Mouse (Mus musculus): ENCODE results near the gene Gm21969. TPM values are rescaled to one million over a fixed set of nuclear protein-coding genes. Genes with fewer than 3 reads are reported as not detected.

Gene Gm21969
- polyA plus RNA-seq, 1 experiment, result 0.03 TPM

- TF ChIP-seq GATA1 (IDR thresholded peaks at IDR 0.05; ENCODE audit: low read length), result no peak
Measured at GRCm38 (mm10) chr4:139643972-139644371, 41.0 kb downstream of the Gm21969 start.

- no peak for TF ChIP-seq GATA1 (IDR thresholded peaks at IDR 0.05; ENCODE audit: low read length)
Measured at GRCm38 (mm10) chr4:139646916-139647315, 43.9 kb downstream of the Gm21969 start.

GRCm38 (mm10) chr4:139650086-139650743 is 47.2 kb downstream of the Gm21969 start:
- TF ChIP-seq GATA1 (IDR thresholded peaks at IDR 0.05; ENCODE audit: low read length), result no peak

GRCm38 (mm10) chr4:139650907-139651306 is 47.9 kb downstream of the Gm21969 start:
- TF ChIP-seq GATA1 (IDR thresholded peaks at IDR 0.05; ENCODE audit: low read length), result no peak

GRCm38 (mm10) chr4:139653238-139653637 is 50.3 kb downstream of the Gm21969 start, which contains the start of gene Tas1r2:
Gene Tas1r2 (plus strand): TSS chr4:139653538.
- no peak for TF ChIP-seq GATA1 (IDR thresholded peaks at IDR 0.05; ENCODE audit: low read length)

- TF ChIP-seq GATA1 (IDR thresholded peaks at IDR 0.05; ENCODE audit: low read length), result no peak
Measured at GRCm38 (mm10) chr4:139661897-139662296, 58.9 kb downstream of the Gm21969 start.

- TF ChIP-seq GATA1 (IDR thresholded peaks at IDR 0.05; ENCODE audit: low read length), result no peak
Measured at GRCm38 (mm10) chr4:139667632-139668031, 64.6 kb downstream of the Gm21969 start.

GRCm38 (mm10) chr4:139669847-139670246 is 66.9 kb downstream of the Gm21969 start:
- no peak for TF ChIP-seq GATA1 (IDR thresholded peaks at IDR 0.05; ENCODE audit: low read length)

GRCm38 (mm10) chr4:139675696-139676095 is 72.7 kb downstream of the Gm21969 start:
- TF ChIP-seq GATA1 (IDR thresholded peaks at IDR 0.05; ENCODE audit: low read length), result no peak

GRCm38 (mm10) chr4:139683728-139684638 is 81.0 kb downstream of the Gm21969 start:
- no peak for TF ChIP-seq GATA1 (IDR thresholded peaks at IDR 0.05; ENCODE audit: low read length)

- no peak for TF ChIP-seq GATA1 (IDR thresholded peaks at IDR 0.05; ENCODE audit: low read length)
Measured at GRCm38 (mm10) chr4:139684639-139685017, 81.6 kb downstream of the Gm21969 start.

GRCm38 (mm10) chr4:139688058-139688457 is 85.1 kb downstream of the Gm21969 start:
- TF ChIP-seq GATA1 (IDR thresholded peaks at IDR 0.05; ENCODE audit: low read length), result no peak

- no peak for TF ChIP-seq GATA1 (IDR thresholded peaks at IDR 0.05; ENCODE audit: low read length)
Measured at GRCm38 (mm10) chr4:139689627-139690269, 86.8 kb downstream of the Gm21969 start.

GRCm38 (mm10) chr4:139693315-139693714 is 90.3 kb downstream of the Gm21969 start:
- TF ChIP-seq GATA1 (IDR thresholded peaks at IDR 0.05; ENCODE audit: low read length), result no peak

- TF ChIP-seq GATA1 (IDR thresholded peaks at IDR 0.05; ENCODE audit: low read length), result no peak
Measured at GRCm38 (mm10) chr4:139697755-139698154, 94.8 kb downstream of the Gm21969 start.

GRCm38 (mm10) chr4:139698602-139699001 is 95.6 kb downstream of the Gm21969 start:
- no peak for TF ChIP-seq GATA1 (IDR thresholded peaks at IDR 0.05; ENCODE audit: low read length)
